Mouse (Mus musculus) bone marrow, adult 2 months (tissue): Measurements from ENCODE around the gene Sh3pxd2b.

Experiments
- CTCF ChIP-seq: fragments of 200-500 bp; IDR thresholded peaks from 2 replicates; pipeline ENCODE4 v1.5.1; 2011; ENCODE audit warnings: low read length, control low read depth; ENCODE audit not compliant: control insufficient read depth, insufficient read depth
- POLR2A ChIP-seq: fragments of 200-500 bp; IDR thresholded peaks from 2 replicates; pipeline ENCODE4 v1.6.1; 2011; ENCODE audit warnings: low read depth, mild to moderate bottlenecking, control low read depth, low read length, borderline replicate concordance; ENCODE audit not compliant: control insufficient read depth

- TF ChIP-seq CTCF (no peak), POLR2A (no peak)
Observed at GRCm38 (mm10) chr11:32399261-32399660, 51.6 kb downstream of the Sh3pxd2b start.
